Mouse (Mus musculus) neural tube, embryonic 14.5 days (tissue): ENCODE measurements around the gene Cog5. TPM values are rescaled to one million over a fixed set of nuclear protein-coding genes. Genes with fewer than 3 reads are reported as not detected.
"Not testable (repeated sequence)": the region's sequence is repeated elsewhere in the genome, so short reads cannot be mapped to it uniquely, and the experiment has no call there.

Experiments
- ATAC-seq: fragments of 200-750 bp; cut with Nextera tagmentation; 2 replicates; pipeline ENCODE4 v1.8.0; 2017; ENCODE audit warnings: low read depth, mild to moderate bottlenecking, moderate TSS enrichment, moderate library complexity
- H3K27ac ChIP-seq: fragments of 300-500 bp; sonication (generic); 2 replicates; pipeline ENCODE4 v1.5.1; 2014; ENCODE audit warnings: low read depth, mild to moderate bottlenecking, control low read depth, low read length, moderate library complexity, mixed read lengths
- H3K27me3 ChIP-seq: fragments of 300-500 bp; sonication (generic); 2 replicates; pipeline ENCODE4 v1.6.1; 2014; ENCODE audit warnings: low read length; ENCODE audit not compliant: control insufficient read depth, insufficient read depth
- H3K36me3 ChIP-seq: fragments of 300-500 bp; sonication (generic); 2 replicates; pipeline ENCODE4 v1.6.1; 2014; ENCODE audit warnings: low read length, mixed read lengths; ENCODE audit not compliant: control insufficient read depth, insufficient read depth
- H3K4me1 ChIP-seq: fragments of 300-500 bp; sonication (generic); 2 replicates; pipeline ENCODE4 v1.6.1; 2014; ENCODE audit warnings: low read length; ENCODE audit not compliant: control insufficient read depth, insufficient read depth
- H3K4me2 ChIP-seq: fragments of 300-500 bp; sonication (generic); 2 replicates; pipeline ENCODE4 v1.6.1; 2014; ENCODE audit warnings: mild to moderate bottlenecking, low read depth, low read length, control low read depth
- H3K4me3 ChIP-seq: fragments of 300-500 bp; sonication (generic); 2 replicates; pipeline ENCODE4 v1.5.1; 2014; ENCODE audit warnings: low read depth, low read length, control low read depth, mixed read lengths
- H3K9ac ChIP-seq: fragments of 300-500 bp; sonication (generic); replicated peaks from 2 replicates; pipeline ENCODE4 v1.6.1; 2014; ENCODE audit warnings: low read depth, mild to moderate bottlenecking, control low read depth, low read length, mixed read lengths
- H3K9me3 ChIP-seq: fragments of 300-500 bp; sonication (generic); 2 replicates; pipeline ENCODE4 v1.6.1; 2016; ENCODE audit warnings: low read length; ENCODE audit not compliant: control insufficient read depth
- WGBS: fragments of 180-500 bp; shearing (Covaris S2); extraction: QIAGEN DNeasy Blood & Tissue Kit; methylation state at CpG from one replicate; pipeline ENCODE4 v1.1.7; 2014; 5-methylcytosine and 5-hydroxymethylcytosine counted together
- polyA plus RNA-seq: library from polyadenylated mRNA; unstranded; fragments of >200 nt; fragmentation: Nextera tagmentation; extraction: Ambion mirVana; gene quantifications from 2 replicates; pipeline ENCODE4 v1.2.1, GENCODE M21; 2014

The Cog5 gene
- polyA plus RNA-seq, result 40.1 and 43.5 TPM in 2 replicates

- Histone ChIP-seq H3K4me1 (peaks cover 8% of the 10 kb centered on the region; the same call in 1 of the 2 replicates), H3K27me3 (no peaks in the 10 kb centered on the region), H3K36me3 (no peaks in the 10 kb centered on the region), H3K9ac (peak within 1 kb of the TSS; percentile 72), H3K9me3 (no peaks in the 10 kb centered on the region), H3K4me3 (peak within 1 kb of the TSS; percentile 84), H3K27ac (peak within 1 kb of the TSS; percentile 71; the same call in 1 of the 2 replicates), H3K4me2 (peak within 1 kb of the TSS; percentile 84)
- under 1% methylated on average over 47 of the region's 47 CpGs for WGBS
- ATAC-seq, result peak; percentile 98
Measured at GRCm38 (mm10) chr12:31654197-31654964, at the start of gene Cog5, which contains the start of gene Dus4l. Cog5 (plus strand) TSS chr12:31654869. Dus4l (minus strand) TSS chr12:31654826.

- no peaks in the 10 kb centered on the region for H3K9me3 ChIP-seq
- no peak overlapping the region for H3K4me2 ChIP-seq
- no peaks in the 10 kb centered on the region for H3K4me1 ChIP-seq
- no peaks in the 10 kb centered on the region for H3K27me3 ChIP-seq
- H3K9ac ChIP-seq, result no peak overlapping the region
- ATAC-seq, result no peak
- WGBS, result 86% methylated on average over 3 of the region's 3 CpGs
- H3K27ac ChIP-seq, result no peak overlapping the region
- no peak overlapping the region for H3K4me3 ChIP-seq
- no peaks in the 10 kb centered on the region for H3K36me3 ChIP-seq
Measured at GRCm38 (mm10) chr12:31604894-31605293, 49.8 kb upstream of the Cog5 start.

DNA sequence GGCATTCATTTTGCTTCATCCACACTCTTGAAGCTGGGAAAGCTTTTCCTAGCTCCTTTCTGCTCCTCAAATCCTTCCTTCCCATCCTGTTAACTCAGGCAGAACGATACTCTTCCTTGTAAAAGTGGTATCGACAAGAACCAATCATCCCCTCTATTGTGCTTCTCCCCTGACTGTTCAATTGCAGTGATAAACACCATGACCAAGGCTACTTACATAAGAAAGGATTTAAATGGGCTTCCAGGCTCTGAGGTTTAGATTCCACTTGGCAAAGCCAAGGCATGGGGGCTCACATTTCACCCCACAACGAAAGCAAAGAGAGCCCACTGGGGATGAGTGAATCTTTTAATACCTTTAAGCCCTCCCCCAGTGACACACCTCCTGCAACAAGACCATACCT, 46.5 kb upstream of the Cog5 start:
- WGBS, result 5% methylated on average over 3 of the region's 3 CpGs
- no peak for ATAC-seq
- Histone ChIP-seq H3K36me3 (no peaks in the 10 kb centered on the region), H3K27me3 (no peaks in the 10 kb centered on the region), H3K4me2 (no peak overlapping the region), H3K4me3 (no peak overlapping the region), H3K9ac (no peak overlapping the region), H3K9me3 (no peaks in the 10 kb centered on the region), H3K27ac (no peak overlapping the region), H3K4me1 (no peaks in the 10 kb centered on the region)

DNA sequence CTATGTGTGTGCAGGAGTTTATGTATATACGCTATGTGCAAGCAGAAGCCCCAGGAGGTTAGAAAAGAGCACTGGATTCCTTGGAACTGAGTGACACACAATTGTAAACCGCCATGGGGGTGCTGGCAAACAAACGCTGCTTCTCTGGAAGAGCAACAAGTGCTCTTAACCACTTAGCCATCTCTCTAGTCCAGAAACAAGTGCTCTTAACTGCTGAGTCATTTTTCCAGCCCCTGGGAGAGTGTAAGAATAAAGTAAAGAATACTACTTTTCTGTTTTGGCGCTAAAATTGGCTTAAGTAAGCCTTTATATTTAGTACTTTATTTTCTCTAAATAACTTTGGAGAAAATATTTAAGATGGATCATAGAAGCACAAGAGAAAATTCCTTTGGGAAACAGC, 41.3 kb upstream of the Cog5 start:
- no peaks in the 10 kb centered on the region for H3K4me1 ChIP-seq
- H3K9ac ChIP-seq, result no peak overlapping the region
- no peak for ATAC-seq
- WGBS, result 63% methylated on average over 4 of the region's 4 CpGs
- H3K4me2 ChIP-seq, result no peak overlapping the region
- no peaks in the 10 kb centered on the region for H3K9me3 ChIP-seq
- no peaks in the 10 kb centered on the region for H3K27me3 ChIP-seq
- no peaks in the 10 kb centered on the region for H3K36me3 ChIP-seq
- H3K27ac ChIP-seq, result no peak overlapping the region
- H3K4me3 ChIP-seq, result no peak overlapping the region

GRCm38 (mm10) chr12:31620106-31620505, 34.6 kb upstream of the Cog5 start:
- Histone ChIP-seq H3K27ac (no peak overlapping the region), H3K9ac (no peak overlapping the region), H3K36me3 (no peaks in the 10 kb centered on the region), H3K4me1 (no peaks in the 10 kb centered on the region), H3K27me3 (no peaks in the 10 kb centered on the region), H3K9me3 (no peaks in the 10 kb centered on the region), H3K4me3 (no peak overlapping the region), H3K4me2 (no peak overlapping the region)
- WGBS, result 86% methylated on average over 8 of the region's 8 CpGs
- no peak for ATAC-seq

- WGBS, result 97% methylated on average over 1 of the region's 1 CpGs
- H3K27ac ChIP-seq, result no peak overlapping the region
- H3K36me3 ChIP-seq, result no peaks in the 10 kb centered on the region
- H3K9me3 ChIP-seq, result no peaks in the 10 kb centered on the region
- ATAC-seq, result no peak
- H3K4me3 ChIP-seq, result no peak overlapping the region
- no peaks in the 10 kb centered on the region for H3K4me1 ChIP-seq
- H3K9ac ChIP-seq, result no peak overlapping the region
- no peaks in the 10 kb centered on the region for H3K27me3 ChIP-seq
- H3K4me2 ChIP-seq, result no peak overlapping the region
Measured at GRCm38 (mm10) chr12:31625016-31625415, 29.7 kb upstream of the Cog5 start.

DNA sequence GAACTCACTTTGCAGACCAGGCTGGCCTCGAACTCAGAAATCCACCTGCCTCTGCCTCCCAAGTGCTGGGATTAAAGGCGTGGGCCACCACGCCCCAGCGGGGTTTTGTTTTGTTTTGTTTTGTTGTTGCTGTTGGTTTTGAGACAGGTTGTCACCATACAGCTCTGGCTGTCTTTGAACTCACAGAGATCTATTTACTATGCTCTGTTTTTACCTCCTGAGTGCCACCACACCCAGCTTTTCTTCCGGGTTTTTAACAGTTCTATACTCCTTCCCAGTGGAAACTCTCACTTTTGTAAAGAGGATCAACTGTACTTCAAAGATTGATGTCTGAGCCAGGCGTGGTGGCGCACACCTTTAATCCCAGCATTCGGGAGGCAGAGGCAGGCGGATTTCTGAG, 26.3 kb upstream of the Cog5 start:
- not testable (repeated sequence) for H3K9ac ChIP-seq, H3K36me3 ChIP-seq
- WGBS, result 93% methylated on average over 9 of the region's 9 CpGs

GRCm38 (mm10) chr12:31633970-31634342, 20.7 kb upstream of the Cog5 start:
- H3K27ac ChIP-seq, result peak overlapping the region; percentile 24; the same call in 1 of the 2 replicates
- WGBS, result 10% methylated on average over 13 of the region's 13 CpGs

More for the DNA sequence above, 26.3 kb upstream of the Cog5 start:
- not testable (repeated sequence) for H3K4me3 ChIP-seq, ATAC-seq, H3K27ac ChIP-seq, H3K4me1 ChIP-seq, H3K27me3 ChIP-seq, H3K9me3 ChIP-seq, H3K4me2 ChIP-seq

DNA sequence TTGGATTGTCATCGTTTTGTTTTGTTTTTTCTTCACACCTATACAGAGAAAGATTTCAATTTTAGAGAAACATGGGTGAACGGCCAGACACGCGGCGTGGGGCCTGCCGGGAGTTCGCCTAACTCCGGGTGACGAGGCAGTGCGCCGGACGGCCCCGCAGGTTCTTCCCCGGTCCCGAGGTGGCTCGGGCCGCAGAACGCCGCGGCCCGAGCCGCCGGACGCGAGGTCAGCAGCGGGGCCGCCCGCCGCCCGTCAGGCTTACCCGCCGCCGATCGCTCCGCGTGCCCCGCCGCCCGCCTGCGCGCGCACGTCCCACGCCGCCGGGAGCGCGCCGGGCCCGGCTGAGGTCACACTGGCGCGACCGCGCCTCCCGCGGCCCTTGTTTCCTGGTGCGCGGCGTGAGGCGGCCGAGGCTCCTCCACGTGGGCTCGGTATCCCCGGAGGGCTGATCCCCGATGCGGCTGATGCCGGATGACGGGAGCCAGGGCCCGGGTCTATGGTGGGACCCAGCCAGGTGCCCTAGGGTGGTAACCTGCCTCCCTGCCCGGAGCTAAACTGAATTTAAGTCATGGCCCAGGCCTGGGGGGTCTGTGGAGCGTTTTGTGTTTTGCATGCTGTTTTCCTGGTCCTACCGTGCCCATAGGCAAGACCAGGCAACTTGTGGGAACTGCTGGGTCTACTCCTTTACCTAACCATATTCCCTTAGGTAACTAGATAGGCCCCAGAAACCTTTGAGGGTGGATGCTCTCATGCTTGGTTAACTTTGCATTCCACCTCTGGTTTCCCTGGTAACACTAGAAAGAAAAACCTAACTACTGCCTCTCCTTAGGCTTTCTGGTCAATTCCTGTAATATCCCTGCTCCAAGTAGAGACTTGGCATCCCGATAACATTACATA, 20.1 kb upstream of the Cog5 start, which contains the start of gene Bcap29:
Gene Bcap29 (minus strand): TSS at position 316 of the 897 bp plus-strand sequence.
- peak within 1 kb of the TSS; percentile 24 for H3K27ac ChIP-seq
- no peaks in the 10 kb centered on the region for H3K36me3 ChIP-seq
- H3K4me2 ChIP-seq, result peak within 1 kb of the TSS; percentile 75
- 1% methylated on average over 64 of the region's 73 CpGs for WGBS
- ATAC-seq, result peak; percentile 92
- H3K4me3 ChIP-seq, result peak within 1 kb of the TSS; percentile 58
- no peaks in the 10 kb centered on the region for H3K9me3 ChIP-seq
- H3K27me3 ChIP-seq, result no peaks in the 10 kb centered on the region
- H3K4me1 ChIP-seq, result peaks cover 7% of the 10 kb centered on the region
- H3K9ac ChIP-seq, result peak within 1 kb of the TSS; percentile 68

More at GRCm38 (mm10) chr12:31633970-31634342, 20.7 kb upstream of the Cog5 start:
- peaks cover 7% of the 10 kb centered on the region for H3K4me1 ChIP-seq
- H3K27me3 ChIP-seq, result no peaks in the 10 kb centered on the region
- H3K4me2 ChIP-seq, result peak overlapping the region; percentile 75
- peak; percentile 39 for ATAC-seq
- H3K9me3 ChIP-seq, result no peaks in the 10 kb centered on the region
- H3K36me3 ChIP-seq, result no peaks in the 10 kb centered on the region
- peak overlapping the region; percentile 68 for H3K9ac ChIP-seq
- peak overlapping the region; percentile 58 for H3K4me3 ChIP-seq
